Mouse (Mus musculus) spleen, postnatal 4 days (tissue): ENCODE results near the gene Aunip.
A peak's percentile ranks its signal among the peaks of the same experiment; 100 is the strongest.
"Not testable (repeated sequence)": the region's sequence is repeated elsewhere in the genome, so short reads cannot be mapped to it uniquely, and the experiment has no call there.

Experiments
- DNase-seq, 2 experiments: peaks; one replicate each; pipeline ENCODE4 v3.0.0; 2022; ENCODE audit warnings: low spot score in 2 of 2

The Aunip gene

GRCm38 (mm10) chr4:134485151-134485900 is 25.5 kb upstream of the Aunip start:
- no peak for DNase-seq

- DNase-seq: no peak
Measured at GRCm38 (mm10) chr4:134488211-134488610, 22.6 kb upstream of the Aunip start.

GRCm38 (mm10) chr4:134489986-134490665 is 20.7 kb upstream of the Aunip start:
- no peak for DNase-seq

- DNase-seq: no peak
Measured at GRCm38 (mm10) chr4:134491716-134492115, 19.1 kb upstream of the Aunip start.

GRCm38 (mm10) chr4:134494161-134494560 is 16.6 kb upstream of the Aunip start:
- DNase-seq: not testable (repeated sequence)

GRCm38 (mm10) chr4:134494780-134495545 is 15.8 kb upstream of the Aunip start:
- DNase-seq: peak; percentile 70 to 77

- no peak for DNase-seq
Measured at GRCm38 (mm10) chr4:134495546-134495923, 15.3 kb upstream of the Aunip start.

- DNase-seq: peak; percentile 85 to 91
Measured at GRCm38 (mm10) chr4:134496595-134497210, 14.1 kb upstream of the Aunip start, which contains the start of gene Paqr7. TSS of gene Paqr7 (plus strand) at chr4:134496697.

GRCm38 (mm10) chr4:134497223-134497622 is 13.6 kb upstream of the Aunip start:
- DNase-seq: no peak

GRCm38 (mm10) chr4:134497986-134498731 is 12.6 kb upstream of the Aunip start:
- DNase-seq: no peak

GRCm38 (mm10) chr4:134498983-134499382 is 11.8 kb upstream of the Aunip start:
- DNase-seq: not testable (repeated sequence)

- DNase-seq: no peak
Measured at GRCm38 (mm10) chr4:134501095-134501494, 9.7 kb upstream of the Aunip start.

GRCm38 (mm10) chr4:134503686-134504357 is 7.0 kb upstream of the Aunip start:
- peak in 1 of 2 experiments; percentile 52 for DNase-seq

GRCm38 (mm10) chr4:134505303-134505789 is 5.5 kb upstream of the Aunip start:
- DNase-seq: no peak

GRCm38 (mm10) chr4:134505966-134506594 is 4.7 kb upstream of the Aunip start:
- peak in 1 of 2 experiments; percentile 66 for DNase-seq

GRCm38 (mm10) chr4:134506713-134507112 is 4.1 kb upstream of the Aunip start:
- DNase-seq: no peak

- DNase-seq: no peak
Measured at GRCm38 (mm10) chr4:134510396-134510795, 403 bp upstream of the Aunip start.

- no peak for DNase-seq
Measured at GRCm38 (mm10) chr4:134511730-134512129, 931 bp downstream of the Aunip start.

GRCm38 (mm10) chr4:134512798-134513197 is 2.0 kb downstream of the Aunip start:
- DNase-seq: peak; percentile 83 to 85
